Mouse (Mus musculus) heart, postnatal 0 days (tissue): Measurements from ENCODE around the gene Gm11437.

Source experiments
- CTCF ChIP-seq: IDR thresholded peaks from 2 replicates; pipeline ENCODE4 v1.5.1; 2016; ENCODE audit warnings: antibody characterized with exemption, control low read depth, low read depth
- EP300 ChIP-seq: IDR thresholded peaks from 2 replicates; pipeline ENCODE4 v1.6.1; 2016; ENCODE audit warnings: antibody characterized with exemption, low read depth

GRCm38 (mm10) chr11:84188530-84188929 is 21.3 kb upstream of the Gm11437 start:
- TF ChIP-seq CTCF (no peak), EP300 (no peak)
